Mouse (Mus musculus) liver, embryonic 13.5 days (tissue): ENCODE measurements at regions not wholly inside any gene's neighbourhood (a gene's known extent, or its start where the extent isn't known, plus 50 kb on each side); places are given as distances from the start of the nearest gene placed in this dataset.

Source experiments
- ATAC-seq: fragments of 200-750 bp; cut with Nextera tagmentation; 2 replicates; pipeline ENCODE4 v1.8.0; 2017; ENCODE audit warnings: low read depth, mild to moderate bottlenecking, moderate number of reproducible peaks, moderate library complexity
- DNase-seq: peaks from one replicate; pipeline ENCODE4 v3.0.0; 2022
- H3K27ac ChIP-seq: fragments of 300-500 bp; sonication (generic); 2 replicates; pipeline ENCODE4 v1.5.1; 2015; ENCODE audit warnings: moderate library complexity, mild to moderate bottlenecking, inconsistent platforms
- H3K27me3 ChIP-seq: fragments of 300-500 bp; sonication (generic); 2 replicates; pipeline ENCODE4 v1.6.1; 2015; ENCODE audit warnings: mild to moderate bottlenecking, inconsistent platforms
- H3K36me3 ChIP-seq: fragments of 300-500 bp; sonication (generic); 2 replicates; pipeline ENCODE4 v1.6.1; 2015; ENCODE audit warnings: mild to moderate bottlenecking, inconsistent platforms
- H3K4me1 ChIP-seq: fragments of 300-500 bp; sonication (generic); replicated peaks from 2 replicates; pipeline ENCODE4 v1.6.1; 2015; ENCODE audit warnings: inconsistent platforms
- H3K4me2 ChIP-seq: fragments of 300-500 bp; sonication (generic); 2 replicates; pipeline ENCODE4 v1.6.1; 2015; ENCODE audit warnings: inconsistent platforms, mild to moderate bottlenecking, moderate library complexity
- H3K4me3 ChIP-seq: fragments of 300-500 bp; sonication (generic); replicated peaks from 2 replicates; pipeline ENCODE4 v1.5.1; 2015; ENCODE audit warnings: mild to moderate bottlenecking, inconsistent platforms
- H3K9ac ChIP-seq: fragments of 300-500 bp; sonication (generic); 2 replicates; pipeline ENCODE4 v1.6.1; 2015; ENCODE audit warnings: mild to moderate bottlenecking, inconsistent platforms
- H3K9me3 ChIP-seq: fragments of 300-500 bp; sonication (generic); replicated peaks from 2 replicates; pipeline ENCODE4 v1.6.1; 2016; ENCODE audit warnings: inconsistent platforms
- WGBS: fragments of 180-500 bp; shearing (Covaris S2); methylation state at CpG from one replicate; pipeline ENCODE4 v1.1.7; 2015; ENCODE audit not compliant: insufficient replicate concordance; 5-methylcytosine and 5-hydroxymethylcytosine counted together

- Histone ChIP-seq H3K36me3 (no peaks in the 10 kb centered on the region), H3K4me1 (no peaks in the 10 kb centered on the region), H3K4me2 (no peak overlapping the region), H3K27ac (no peak overlapping the region), H3K9me3 (no peaks in the 10 kb centered on the region), H3K27me3 (no peaks in the 10 kb centered on the region; the same call in 1 of the 2 replicates), H3K9ac (no peak overlapping the region), H3K4me3 (no peak overlapping the region)
- 26% methylated on average over 7 of the region's 7 CpGs for WGBS
- ATAC-seq = no peak
- no peak for DNase-seq
Measured at GRCm38 (mm10) chr16:93246825-93247224, 357.0 kb downstream of the Setd4 start.

GRCm38 (mm10) chr16:93245738-93246137 is 358.1 kb downstream of the Setd4 start:
- no peak for DNase-seq
- WGBS = 38% methylated on average over 6 of the region's 6 CpGs

DNA sequence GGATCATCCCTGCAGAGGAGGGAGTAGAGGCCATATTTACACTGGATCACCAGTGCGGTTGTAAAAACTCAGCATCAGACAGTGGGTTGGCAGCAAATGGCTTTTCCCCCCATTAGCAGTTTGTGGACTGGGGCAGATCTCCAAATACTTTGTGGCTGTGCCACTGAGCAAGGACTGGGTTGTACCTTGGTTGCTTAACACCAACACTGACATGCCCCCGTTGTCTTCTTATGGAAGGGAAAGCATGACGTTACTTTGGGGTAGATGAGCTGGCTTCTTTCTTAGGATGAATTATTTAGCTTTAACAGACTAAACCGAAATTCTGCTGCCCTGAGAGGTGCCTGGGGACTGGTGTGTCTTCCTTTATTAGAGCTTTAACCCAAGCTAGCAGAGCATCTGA is 365.0 kb downstream of the Setd4 start:
- DNase-seq (no peak), ATAC-seq (no peak)
- Histone ChIP-seq H3K36me3 (no peaks in the 10 kb centered on the region), H3K4me2 (no peak overlapping the region), H3K4me1 (no peaks in the 10 kb centered on the region), H3K27me3 (no peaks in the 10 kb centered on the region), H3K9me3 (no peaks in the 10 kb centered on the region), H3K4me3 (no peak overlapping the region), H3K9ac (no peak overlapping the region), H3K27ac (no peak overlapping the region)
- 68% methylated on average over 4 of the region's 4 CpGs for WGBS

More at GRCm38 (mm10) chr16:93245738-93246137, 358.1 kb downstream of the Setd4 start:
- Histone ChIP-seq H3K36me3 (no peaks in the 10 kb centered on the region), H3K27ac (no peak overlapping the region), H3K9me3 (no peaks in the 10 kb centered on the region), H3K27me3 (no peaks in the 10 kb centered on the region; the same call in 1 of the 2 replicates), H3K9ac (no peak overlapping the region), H3K4me1 (no peaks in the 10 kb centered on the region), H3K4me2 (no peak overlapping the region), H3K4me3 (no peak overlapping the region)
- ATAC-seq = no peak

GRCm38 (mm10) chr16:93238326-93238725 is 365.5 kb downstream of the Setd4 start:
- Histone ChIP-seq H3K36me3 (no peaks in the 10 kb centered on the region), H3K27ac (no peak overlapping the region), H3K9ac (no peak overlapping the region), H3K4me3 (no peak overlapping the region), H3K9me3 (no peaks in the 10 kb centered on the region), H3K4me2 (no peak overlapping the region), H3K4me1 (no peaks in the 10 kb centered on the region), H3K27me3 (no peaks in the 10 kb centered on the region)
- DNase-seq = no peak
- no peak for ATAC-seq
- 65% methylated on average over 4 of the region's 4 CpGs for WGBS

GRCm38 (mm10) chr16:93225644-93226043 is 378.2 kb downstream of the Setd4 start:
- WGBS = 72% methylated on average over 7 of the region's 7 CpGs
- H3K4me1 ChIP-seq = peaks cover 5% of the 10 kb centered on the region; the same call in 1 of the 2 replicates
- no peaks in the 10 kb centered on the region for H3K9me3 ChIP-seq
- no peak overlapping the region for H3K4me3 ChIP-seq
- no peak overlapping the region for H3K27ac ChIP-seq
- no peak overlapping the region for H3K9ac ChIP-seq
- H3K36me3 ChIP-seq = no peaks in the 10 kb centered on the region
- peaks cover 3% of the 10 kb centered on the region; the same call in 1 of the 2 replicates for H3K27me3 ChIP-seq
- H3K4me2 ChIP-seq = no peak overlapping the region
- ATAC-seq = no peak
- no peak for DNase-seq

- Histone ChIP-seq H3K27ac (no peak overlapping the region), H3K4me2 (no peak overlapping the region)
- WGBS = 71% methylated on average over 2 of the region's 2 CpGs
Measured at GRCm38 (mm10) chr16:93225196-93225595, 378.7 kb downstream of the Setd4 start.

GRCm38 (mm10) chr16:93219731-93220130 is 384.1 kb downstream of the Setd4 start:
- DNase-seq = no peak
- H3K4me2 ChIP-seq = no peak overlapping the region

More at GRCm38 (mm10) chr16:93225196-93225595, 378.7 kb downstream of the Setd4 start:
- Histone ChIP-seq H3K4me1 (peaks cover 7% of the 10 kb centered on the region), H3K4me3 (no peak overlapping the region), H3K36me3 (no peaks in the 10 kb centered on the region), H3K27me3 (peaks cover 3% of the 10 kb centered on the region; the same call in 1 of the 2 replicates), H3K9me3 (no peaks in the 10 kb centered on the region), H3K9ac (no peak overlapping the region)
- no peak for DNase-seq
- ATAC-seq = no peak

DNA sequence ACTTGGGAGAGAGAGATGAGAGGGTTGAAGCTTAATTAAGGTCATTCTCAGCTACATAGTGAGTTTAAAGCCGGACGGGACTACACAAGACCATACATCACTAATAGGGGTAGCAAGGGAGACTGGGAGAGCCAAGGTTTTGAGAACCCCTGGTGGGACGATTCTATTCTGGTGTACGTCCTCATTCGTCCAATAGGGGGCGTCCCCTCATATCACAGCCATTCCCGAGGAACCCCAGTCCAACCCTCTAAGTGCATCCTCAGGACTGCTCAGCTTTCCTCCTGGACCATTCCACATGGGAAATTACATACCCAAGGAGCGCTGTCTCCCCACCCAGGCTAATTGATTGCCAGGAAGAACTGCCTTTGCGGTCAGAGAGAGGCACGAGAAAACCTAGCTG is 385.5 kb downstream of the Setd4 start:
- DNase-seq (no peak), ATAC-seq (no peak)
- no peaks in the 10 kb centered on the region for H3K36me3 ChIP-seq
- peaks cover 23% of the 10 kb centered on the region for H3K4me1 ChIP-seq
- H3K27me3 ChIP-seq = peaks cover 30% of the 10 kb centered on the region
- H3K4me3 ChIP-seq = no peak overlapping the region
- 62% methylated on average over 10 of the region's 10 CpGs for WGBS
- no peak overlapping the region for H3K27ac ChIP-seq
- H3K4me2 ChIP-seq = no peak overlapping the region
- H3K9ac ChIP-seq = no peak overlapping the region
- H3K9me3 ChIP-seq = no peaks in the 10 kb centered on the region

More at GRCm38 (mm10) chr16:93219731-93220130, 384.1 kb downstream of the Setd4 start:
- 22% methylated on average over 9 of the region's 9 CpGs for whole genome bisulfite sequencing
- H3K4me1 ChIP-seq = peaks cover 23% of the 10 kb centered on the region
- H3K27ac ChIP-seq = no peak overlapping the region
- no peak overlapping the region for H3K4me3 ChIP-seq
- no peaks in the 10 kb centered on the region for H3K9me3 ChIP-seq
- peaks cover 30% of the 10 kb centered on the region for H3K27me3 ChIP-seq
- H3K9ac ChIP-seq = no peak overlapping the region
- ATAC-seq = peak; percentile 79
- H3K36me3 ChIP-seq = no peaks in the 10 kb centered on the region

DNA sequence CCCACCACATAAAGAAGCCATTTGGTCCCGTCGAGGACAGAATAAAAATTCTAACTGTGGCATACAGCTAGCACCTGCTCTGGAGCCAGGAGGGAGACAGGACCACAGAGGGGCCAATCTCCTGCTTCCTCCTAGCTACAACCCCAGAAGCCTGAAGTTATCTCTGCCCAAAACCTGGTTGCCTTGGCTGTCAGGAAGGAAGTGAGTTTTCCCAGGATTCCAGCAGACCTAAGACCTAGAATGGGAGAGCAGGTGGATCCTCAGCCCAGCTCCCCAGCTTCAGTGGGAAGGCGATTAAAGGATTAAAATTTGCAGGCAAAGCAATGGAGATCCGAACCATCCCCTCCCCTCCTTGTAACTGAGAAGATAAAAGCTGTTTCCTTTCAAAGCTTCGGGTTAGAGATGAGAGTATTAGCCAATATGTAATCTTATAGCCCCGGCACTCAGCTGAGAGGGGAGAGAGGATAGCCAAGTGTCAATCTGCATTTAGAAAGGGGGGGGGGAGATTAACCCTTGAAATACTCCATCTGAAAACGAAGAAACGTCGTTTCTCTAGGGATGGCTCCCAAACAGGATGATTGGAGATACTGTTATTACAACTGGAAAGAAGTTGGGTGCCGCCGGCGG is 386.1 kb downstream of the Setd4 start:
- whole genome bisulfite sequencing = 28% methylated on average over 12 of the region's 12 CpGs
- no peaks in the 10 kb centered on the region for H3K36me3 ChIP-seq
- H3K4me2 ChIP-seq = no peak overlapping the region
- H3K27ac ChIP-seq = no peak overlapping the region
- H3K4me3 ChIP-seq = no peak overlapping the region
- peaks cover 23% of the 10 kb centered on the region for H3K4me1 ChIP-seq
- no peaks in the 10 kb centered on the region for H3K9me3 ChIP-seq
- ATAC-seq (no peak), DNase-seq (no peak)
- H3K9ac ChIP-seq = no peak overlapping the region
- H3K27me3 ChIP-seq = peaks cover 30% of the 10 kb centered on the region

DNA sequence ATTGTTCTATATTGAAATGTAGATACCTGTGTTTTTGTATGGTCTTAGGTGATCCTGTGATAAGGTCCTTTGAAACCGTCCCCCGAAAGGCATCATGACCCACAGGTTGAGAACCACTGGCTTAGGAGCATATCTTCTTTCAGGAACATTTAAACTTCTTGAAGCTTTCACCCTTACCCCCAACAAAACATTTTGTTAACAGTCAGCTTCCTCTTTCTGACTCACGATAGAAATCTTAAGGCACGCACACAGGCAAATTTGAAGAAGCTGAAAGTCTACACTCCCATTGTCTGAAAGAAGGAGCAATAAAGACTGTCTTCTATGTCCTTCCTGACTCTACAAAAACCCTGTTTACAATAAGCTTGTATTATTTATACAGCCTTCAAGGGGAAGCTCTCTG is 388.2 kb downstream of the Setd4 start:
- 45% methylated on average over 4 of the region's 4 CpGs for WGBS

GRCm38 (mm10) chr16:93213618-93214017 is 387.7 kb upstream of the Runx1 start:
- 43% methylated on average over 6 of the region's 6 CpGs for WGBS
- no peak for DNase-seq

More for the DNA sequence above, 388.2 kb downstream of the Setd4 start:
- Histone ChIP-seq H3K4me2 (no peak overlapping the region), H3K27me3 (peaks cover 30% of the 10 kb centered on the region), H3K9ac (no peak overlapping the region), H3K9me3 (no peaks in the 10 kb centered on the region), H3K27ac (0 out of 2 replicates have a peak overlapping the region, but pooled peaks have one; percentile 26), H3K4me3 (no peak overlapping the region), H3K36me3 (no peaks in the 10 kb centered on the region), H3K4me1 (peaks cover 23% of the 10 kb centered on the region)
- no peak for ATAC-seq
- no peak for DNase-seq

GRCm38 (mm10) chr16:93207675-93208074 is 381.7 kb upstream of the Runx1 start:
- Histone ChIP-seq H3K4me2 (no peak overlapping the region), H3K4me3 (no peak overlapping the region), H3K36me3 (no peaks in the 10 kb centered on the region), H3K9ac (no peak overlapping the region), H3K4me1 (peaks cover 31% of the 10 kb centered on the region), H3K27ac (no peak overlapping the region), H3K9me3 (no peaks in the 10 kb centered on the region), H3K27me3 (peaks cover 4% of the 10 kb centered on the region; the same call in 1 of the 2 replicates)
- DNase-seq (no peak), ATAC-seq (0 out of 2 replicates have a peak, but pooled peaks have one; percentile 7)
- 30% methylated on average over 3 of the region's 3 CpGs for WGBS

More at GRCm38 (mm10) chr16:93213618-93214017, 387.7 kb upstream of the Runx1 start:
- peaks cover 11% of the 10 kb centered on the region for H3K4me1 ChIP-seq
- ATAC-seq = no peak
- no peaks in the 10 kb centered on the region for H3K9me3 ChIP-seq
- no peak overlapping the region for H3K9ac ChIP-seq
- H3K27me3 ChIP-seq = peaks cover 34% of the 10 kb centered on the region
- no peak overlapping the region for H3K4me3 ChIP-seq
- H3K27ac ChIP-seq = no peak overlapping the region
- no peak overlapping the region for H3K4me2 ChIP-seq
- no peaks in the 10 kb centered on the region for H3K36me3 ChIP-seq
